Mouse (Mus musculus) liver, embryonic 14.5 days (tissue): ENCODE measurements at regions not wholly inside any gene's neighbourhood (a gene's known extent, or its start where the extent isn't known, plus 50 kb on each side); places are given as distances from the start of the nearest gene placed in this dataset.

Experiments
- CTCF ChIP-seq: IDR thresholded peaks from 2 replicates; pipeline ENCODE4 v1.5.1; 2016; ENCODE audit warnings: antibody characterized with exemption, low read depth, control low read depth
- EP300 ChIP-seq: IDR thresholded peaks from 2 replicates; pipeline ENCODE4 v1.6.1; 2016; ENCODE audit warnings: antibody characterized with exemption, low read depth

DNA sequence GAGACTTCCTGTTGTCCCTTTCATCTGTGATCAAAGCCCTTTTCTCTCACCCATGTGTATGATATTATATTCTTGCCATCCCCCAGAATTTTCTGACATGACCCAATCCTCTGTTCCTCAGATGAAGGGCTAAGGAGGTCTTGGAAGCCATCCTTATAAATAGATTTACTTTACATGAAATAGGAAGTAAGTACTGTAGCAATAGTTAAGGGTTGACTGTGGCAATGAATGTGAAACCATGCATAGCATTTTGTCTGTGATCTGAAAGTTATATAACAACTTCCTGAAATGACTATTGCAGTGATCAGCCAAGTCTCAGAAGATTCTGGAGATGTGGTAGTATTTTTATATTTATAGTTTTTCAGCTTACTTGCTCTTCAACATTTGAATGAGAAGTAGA, 1053.5 kb upstream of the 1700009N14Rik start:
- no peak for TF ChIP-seq EP300
- no peak for TF ChIP-seq CTCF
